Mouse (Mus musculus): Measurements from ENCODE around the gene Tmem236. TPM values are rescaled to one million over a fixed set of nuclear protein-coding genes. Genes with fewer than 3 reads are reported as not detected.
"Not testable (repeated sequence)": the region's sequence is repeated elsewhere in the genome, so short reads cannot be mapped to it uniquely, and the experiment has no call there.

Gene Tmem236
- total and polyA plus RNA-seq, 2 experiments from 2014 or later, result 0.05 to 0.22 TPM

DNA sequence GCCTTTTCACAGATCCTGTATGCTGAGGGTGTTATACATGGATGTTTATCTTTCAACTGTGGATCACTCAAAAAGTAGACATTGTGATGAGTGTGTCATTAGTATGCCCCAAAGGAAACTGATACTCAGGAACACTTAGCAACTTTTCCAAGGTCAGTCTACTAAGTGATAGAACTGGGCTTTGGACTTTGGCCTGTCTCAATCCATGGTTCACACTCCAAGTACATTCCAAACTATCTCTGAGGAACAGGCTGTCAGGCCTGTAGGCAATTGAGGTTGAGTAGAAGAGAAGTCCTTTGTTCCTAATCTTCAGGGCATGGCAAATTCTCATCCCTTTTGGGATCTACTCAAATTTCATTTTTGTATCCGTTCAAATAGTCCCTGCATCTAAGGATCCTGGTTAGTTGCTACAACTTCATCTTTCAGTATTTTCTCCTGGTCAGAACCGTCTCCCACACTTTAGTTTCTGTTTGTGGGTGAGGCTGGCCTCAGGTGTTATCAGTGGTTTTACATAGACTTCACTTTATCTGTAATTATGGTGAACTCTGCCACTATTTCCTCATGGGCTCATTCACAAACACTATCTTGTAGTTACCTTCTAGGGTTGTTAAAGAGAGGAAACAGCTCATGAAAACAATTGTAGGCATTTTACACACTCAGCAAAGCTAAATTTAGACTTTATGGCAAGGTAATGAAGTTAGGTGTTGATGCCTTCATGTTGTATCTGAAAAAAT lies 2.3 kb downstream of the Tmem236 start:
- no peaks in the 10 kb centered on the region for H3K27me3 ChIP-seq (ENCODE audit: insufficient read depth, low read length)
- H3K4me3 ChIP-seq (ENCODE audit: low read depth, low read length), result no peak overlapping the region
- 75% methylated on average over 2 of the region's 2 CpGs for WGBS
- peaks cover 2% of the 10 kb centered on the region; the same call in 1 of the 2 replicates for H3K9me3 ChIP-seq (ENCODE audit: low read length)
- H3K4me1 ChIP-seq (ENCODE audit: insufficient read depth, low read length), result no peaks in the 10 kb centered on the region
- no peak overlapping the region for H3K9ac ChIP-seq (replicated peaks; ENCODE audit: low read length, poor library complexity, severe bottlenecking)
- no peak overlapping the region for H3K27ac ChIP-seq (ENCODE audit: low read depth, low read length)
- DNase-seq (ENCODE audit: low spot score), result no peak
- no peak overlapping the region for H3K4me2 ChIP-seq (ENCODE audit: low read depth, low read length, poor library complexity, severe bottlenecking)
- ATAC-seq (ENCODE audit: low FRiP score), result no peak
- no peaks in the 10 kb centered on the region for H3K36me3 ChIP-seq (ENCODE audit: insufficient read depth, low read length)
- no peak for TF ChIP-seq CTCF (IDR thresholded peaks at IDR 0.05)

DNA sequence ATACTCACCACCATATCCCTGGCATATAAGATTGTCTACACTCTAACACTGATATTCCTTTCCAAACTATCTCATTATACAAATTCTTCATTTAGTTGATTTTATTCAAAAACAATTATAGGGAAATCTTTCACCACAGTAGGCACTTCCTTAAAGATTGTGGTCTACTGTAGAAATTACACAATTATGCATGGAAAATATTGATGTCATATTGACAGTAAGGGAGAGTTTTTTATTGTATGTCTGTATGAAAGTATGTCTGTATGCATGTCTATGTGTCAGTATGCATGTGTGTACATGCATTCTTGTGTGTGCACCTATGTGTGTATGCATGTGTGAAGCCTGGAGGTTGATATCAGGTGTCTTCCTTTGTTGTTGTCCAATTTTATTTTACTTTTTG lies 10.1 kb downstream of the Tmem236 start:
- no peak for ATAC-seq (ENCODE audit: low FRiP score)
- no peak for TF ChIP-seq CTCF (IDR thresholded peaks at IDR 0.05)
- no peak overlapping the region for H3K4me2 ChIP-seq (ENCODE audit: low read depth, low read length, poor library complexity, severe bottlenecking)
- H3K36me3 ChIP-seq (ENCODE audit: insufficient read depth, low read length), result no peaks in the 10 kb centered on the region
- no peak overlapping the region for H3K27ac ChIP-seq (ENCODE audit: low read depth, low read length)
- H3K9ac ChIP-seq (replicated peaks; ENCODE audit: low read length, poor library complexity, severe bottlenecking), result no peak overlapping the region
- no peak for DNase-seq (ENCODE audit: low spot score)
- H3K27me3 ChIP-seq (ENCODE audit: insufficient read depth, low read length), result no peaks in the 10 kb centered on the region
- no peaks in the 10 kb centered on the region for H3K4me1 ChIP-seq (ENCODE audit: insufficient read depth, low read length)
- H3K4me3 ChIP-seq (ENCODE audit: low read depth, low read length), result no peak overlapping the region
- H3K9me3 ChIP-seq (ENCODE audit: low read length), result peaks cover 2% of the 10 kb centered on the region; the same call in 1 of the 2 replicates

- Histone ChIP-seq H3K36me3 (ENCODE audit: insufficient read depth, low read length) (no peaks in the 10 kb centered on the region), H3K9ac (replicated peaks; ENCODE audit: low read length, poor library complexity, severe bottlenecking) (no peak overlapping the region), H3K9me3 (ENCODE audit: low read length) (no peaks in the 10 kb centered on the region), H3K4me2 (ENCODE audit: low read depth, low read length, poor library complexity, severe bottlenecking) (no peak overlapping the region), H3K27ac (ENCODE audit: low read depth, low read length) (no peak overlapping the region), H3K4me3 (ENCODE audit: low read depth, low read length) (no peak overlapping the region), H3K4me1 (ENCODE audit: insufficient read depth, low read length) (no peaks in the 10 kb centered on the region), H3K27me3 (ENCODE audit: insufficient read depth, low read length) (no peaks in the 10 kb centered on the region)
- DNase-seq (ENCODE audit: low spot score), result no peak
- no peak for ATAC-seq (ENCODE audit: low FRiP score)
- no peak for TF ChIP-seq CTCF (IDR thresholded peaks at IDR 0.05)
- 93% methylated on average over 4 of the region's 4 CpGs for WGBS
Measured at GRCm38 (mm10) chr2:14190684-14191083, 16.4 kb downstream of the Tmem236 start.

GRCm38 (mm10) chr2:14191601-14192000 lies 17.3 kb downstream of the Tmem236 start:
- Histone ChIP-seq H3K4me1 (ENCODE audit: insufficient read depth, low read length) (no peaks in the 10 kb centered on the region), H3K9ac (replicated peaks; ENCODE audit: low read length, poor library complexity, severe bottlenecking) (no peak overlapping the region), H3K36me3 (ENCODE audit: insufficient read depth, low read length) (no peaks in the 10 kb centered on the region), H3K27me3 (ENCODE audit: insufficient read depth, low read length) (no peaks in the 10 kb centered on the region), H3K4me2 (ENCODE audit: low read depth, low read length, poor library complexity, severe bottlenecking) (no peak overlapping the region), H3K4me3 (ENCODE audit: low read depth, low read length) (no peak overlapping the region), H3K27ac (ENCODE audit: low read depth, low read length) (no peak overlapping the region), H3K9me3 (ENCODE audit: low read length) (no peaks in the 10 kb centered on the region)
- DNase-seq (ENCODE audit: low spot score) (no peak), ATAC-seq (ENCODE audit: low FRiP score) (no peak)
- WGBS, result 83% methylated on average over 4 of the region's 4 CpGs
- TF ChIP-seq CTCF (IDR thresholded peaks at IDR 0.05), result no peak

- Histone ChIP-seq H3K4me2 (ENCODE audit: low read depth, low read length, poor library complexity, severe bottlenecking) (no peak overlapping the region), H3K9me3 (ENCODE audit: low read length) (no peaks in the 10 kb centered on the region), H3K27me3 (ENCODE audit: insufficient read depth, low read length) (no peaks in the 10 kb centered on the region), H3K4me3 (ENCODE audit: low read depth, low read length) (no peak overlapping the region), H3K4me1 (ENCODE audit: insufficient read depth, low read length) (no peaks in the 10 kb centered on the region), H3K27ac (ENCODE audit: low read depth, low read length) (no peak overlapping the region), H3K9ac (replicated peaks; ENCODE audit: low read length, poor library complexity, severe bottlenecking) (no peak overlapping the region), H3K36me3 (ENCODE audit: insufficient read depth, low read length) (no peaks in the 10 kb centered on the region)
- no peak for ATAC-seq (ENCODE audit: low FRiP score)
- 87% methylated on average over 6 of the region's 6 CpGs for WGBS
- TF ChIP-seq CTCF (IDR thresholded peaks at IDR 0.05), result no peak
- DNase-seq (ENCODE audit: low spot score), result no peak
Measured at GRCm38 (mm10) chr2:14192046-14192445, 17.7 kb downstream of the Tmem236 start.

- not testable (repeated sequence) for H3K27me3 ChIP-seq (ENCODE audit: insufficient read depth, low read length); H3K4me3 ChIP-seq (ENCODE audit: low read depth, low read length); H3K36me3 ChIP-seq (ENCODE audit: insufficient read depth, low read length); DNase-seq (ENCODE audit: low spot score); H3K9me3 ChIP-seq (ENCODE audit: low read length); H3K4me1 ChIP-seq (ENCODE audit: insufficient read depth, low read length); ATAC-seq (ENCODE audit: low FRiP score); H3K4me2 ChIP-seq (ENCODE audit: low read depth, low read length, poor library complexity, severe bottlenecking); H3K9ac ChIP-seq (replicated peaks; ENCODE audit: low read length, poor library complexity, severe bottlenecking); H3K27ac ChIP-seq (ENCODE audit: low read depth, low read length)
- no CpG with 5 or more reads among the region's 2 CpGs for WGBS
Measured at GRCm38 (mm10) chr2:14198325-14198903, 24.1 kb downstream of the Tmem236 start.

Measured in midbrain, postnatal 0 days (tissue).